Mouse (Mus musculus): ENCODE data around the gene Gm20388. TPM values are rescaled to one million over a fixed set of nuclear protein-coding genes. Genes with fewer than 3 reads are reported as not detected.

The Gm20388 gene
- polyA plus RNA-seq, 1 experiment from 2014 or later: not detected

DNA sequence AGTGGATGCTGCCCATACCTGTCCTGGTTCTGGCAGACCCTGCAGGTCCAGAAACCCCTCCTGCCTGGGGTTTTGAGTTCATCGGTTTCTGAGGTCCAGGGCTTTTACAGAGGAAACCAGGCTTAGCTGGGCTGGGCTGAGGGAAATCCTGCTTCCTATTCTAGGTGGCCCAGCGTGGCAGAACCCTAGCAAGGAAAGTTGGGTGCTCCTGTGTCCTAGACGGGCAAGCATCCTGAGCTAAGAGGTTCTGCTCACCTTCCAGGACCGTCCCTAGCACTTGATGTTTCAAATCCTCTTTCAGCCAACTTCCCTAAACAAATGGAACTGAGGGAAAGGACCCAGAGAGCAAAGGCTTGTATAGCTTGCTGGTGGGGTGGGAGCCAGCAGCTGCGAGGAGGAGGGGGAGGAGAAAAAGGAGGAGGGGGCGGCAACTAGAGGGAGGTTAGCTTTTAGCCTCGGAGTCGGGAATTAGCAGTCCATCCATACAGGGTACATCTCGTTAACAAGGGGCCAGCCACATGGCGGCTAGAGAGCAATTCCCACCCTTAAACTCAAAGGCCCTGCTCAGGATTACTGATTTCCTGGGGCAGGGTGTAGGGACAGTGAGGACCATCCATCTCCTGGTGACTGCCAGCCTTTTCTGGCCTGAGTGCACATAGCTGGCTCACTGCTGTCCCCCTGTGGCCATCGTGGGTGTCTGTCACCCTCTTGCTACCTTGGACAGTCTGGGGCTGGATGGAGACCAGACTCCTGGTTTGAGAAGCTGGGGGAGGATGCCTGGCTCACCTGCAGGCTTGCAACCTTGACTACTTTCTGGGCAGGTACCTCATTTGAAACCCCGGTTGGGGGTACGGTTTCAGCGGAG lies 624.1 kb downstream of the Gm20388 start:
- H3K27ac ChIP-seq (replicated peaks): no peak overlapping the region
- H3K4me2 ChIP-seq (replicated peaks; ENCODE audit: low read depth): peak overlapping the region; percentile 97; the same call in 1 of the 2 replicates
- WGBS: 24% methylated on average over 14 of the region's 14 CpGs
- DNase-seq (ENCODE audit: low spot score) (peak; percentile 89), ATAC-seq (ENCODE audit: low FRiP score, low TSS enrichment) (peak; percentile 30)
- no peak overlapping the region for H3K4me3 ChIP-seq (ENCODE audit: low read depth, low read length)
- H3K27me3 ChIP-seq (ENCODE audit: control insufficient read depth, insufficient read depth, low read length): no peaks in the 10 kb centered on the region
- no peaks in the 10 kb centered on the region for H3K9me3 ChIP-seq (ENCODE audit: control insufficient read depth, low read length)
- no peaks in the 10 kb centered on the region for H3K36me3 ChIP-seq (ENCODE audit: control insufficient read depth, insufficient read depth, low read length)
- peaks cover 18% of the 10 kb centered on the region for H3K4me1 ChIP-seq (replicated peaks; ENCODE audit: control insufficient read depth, insufficient read depth)
- TF ChIP-seq EP300 (optimal IDR thresholded peaks at IDR 0.05): no peak
- peak; percentile 99 for TF ChIP-seq CTCF (IDR thresholded peaks at IDR 0.05; ENCODE audit: low read depth)
- no peak overlapping the region for H3K9ac ChIP-seq (ENCODE audit: low read length)

GRCm38 (mm10) chr8:120535452-120536305 lies 625.0 kb downstream of the Gm20388 start:
- peak; percentile 71 for DNase-seq (ENCODE audit: low spot score)
- H3K4me1 ChIP-seq (replicated peaks; ENCODE audit: control insufficient read depth, insufficient read depth): peaks cover 18% of the 10 kb centered on the region
- H3K36me3 ChIP-seq (ENCODE audit: control insufficient read depth, insufficient read depth, low read length): no peaks in the 10 kb centered on the region
- WGBS: under 1% methylated on average over 72 of the region's 79 CpGs
- ATAC-seq (ENCODE audit: low FRiP score, low TSS enrichment): no peak
- no peaks in the 10 kb centered on the region for H3K9me3 ChIP-seq (ENCODE audit: control insufficient read depth, low read length)
- peak overlapping the region; percentile 97 for H3K4me2 ChIP-seq (replicated peaks; ENCODE audit: low read depth)
- H3K9ac ChIP-seq (ENCODE audit: low read length): peak overlapping the region; percentile 77
- H3K27me3 ChIP-seq (ENCODE audit: control insufficient read depth, insufficient read depth, low read length): no peaks in the 10 kb centered on the region
- peak overlapping the region; percentile 96 for H3K27ac ChIP-seq (replicated peaks)
- TF ChIP-seq EP300 (optimal IDR thresholded peaks at IDR 0.05): no peak
- TF ChIP-seq CTCF (IDR thresholded peaks at IDR 0.05; ENCODE audit: low read depth): no peak
- H3K4me3 ChIP-seq (ENCODE audit: low read depth, low read length): peak overlapping the region; percentile 64

GRCm38 (mm10) chr8:120536306-120537206 lies 625.9 kb downstream of the Gm20388 start:
- Histone ChIP-seq H3K9me3 (ENCODE audit: control insufficient read depth, low read length) (no peaks in the 10 kb centered on the region), H3K9ac (ENCODE audit: low read length) (peak overlapping the region; percentile 77), H3K4me2 (replicated peaks; ENCODE audit: low read depth) (peak overlapping the region; percentile 97), H3K27ac (replicated peaks) (peak overlapping the region; percentile 96), H3K36me3 (ENCODE audit: control insufficient read depth, insufficient read depth, low read length) (no peaks in the 10 kb centered on the region), H3K4me1 (replicated peaks; ENCODE audit: control insufficient read depth, insufficient read depth) (peaks cover 18% of the 10 kb centered on the region), H3K27me3 (ENCODE audit: control insufficient read depth, insufficient read depth, low read length) (no peaks in the 10 kb centered on the region), H3K4me3 (ENCODE audit: low read depth, low read length) (peak overlapping the region; percentile 64)
- DNase-seq (ENCODE audit: low spot score): peak; percentile 85
- 1% methylated on average over 58 of the region's 61 CpGs for WGBS
- TF ChIP-seq EP300 (optimal IDR thresholded peaks at IDR 0.05): peak; percentile 57
- TF ChIP-seq CTCF (IDR thresholded peaks at IDR 0.05; ENCODE audit: low read depth): 0 out of 2 replicates have a peak, but pooled peaks have one; percentile 15
- peak; percentile 36 for ATAC-seq (ENCODE audit: low FRiP score, low TSS enrichment)

GRCm38 (mm10) chr8:120537207-120537817 lies 626.7 kb downstream of the Gm20388 start:
- peak; percentile 79 for ATAC-seq (ENCODE audit: low FRiP score, low TSS enrichment)
- H3K36me3 ChIP-seq (ENCODE audit: control insufficient read depth, insufficient read depth, low read length): no peaks in the 10 kb centered on the region
- H3K9ac ChIP-seq (ENCODE audit: low read length): peak overlapping the region; percentile 77
- H3K4me2 ChIP-seq (replicated peaks; ENCODE audit: low read depth): peak overlapping the region; percentile 97
- no peak for TF ChIP-seq CTCF (IDR thresholded peaks at IDR 0.05; ENCODE audit: low read depth)
- TF ChIP-seq EP300 (optimal IDR thresholded peaks at IDR 0.05): no peak
- WGBS: 1% methylated on average over 73 of the region's 79 CpGs
- no peaks in the 10 kb centered on the region for H3K27me3 ChIP-seq (ENCODE audit: control insufficient read depth, insufficient read depth, low read length)
- H3K9me3 ChIP-seq (ENCODE audit: control insufficient read depth, low read length): no peaks in the 10 kb centered on the region
- H3K27ac ChIP-seq (replicated peaks): peak overlapping the region; percentile 96
- DNase-seq (ENCODE audit: low spot score): peak; percentile 97
- peaks cover 14% of the 10 kb centered on the region for H3K4me1 ChIP-seq (replicated peaks; ENCODE audit: control insufficient read depth, insufficient read depth)
- H3K4me3 ChIP-seq (ENCODE audit: low read depth, low read length): peak overlapping the region; percentile 64
